Mouse (Mus musculus): Measurements from ENCODE around the gene Ficd.
A peak's percentile ranks its signal among the peaks of the same experiment; 100 is the strongest.
"Not testable (repeated sequence)": the region's sequence is repeated elsewhere in the genome, so short reads cannot be mapped to it uniquely, and the experiment has no call there.

Ficd gene

GRCm38 (mm10) chr5:113776128-113776895 lies 40.7 kb downstream of the Ficd start:
- DNase-seq = no peak

GRCm38 (mm10) chr5:113776896-113777226 lies 41.3 kb downstream of the Ficd start:
- no peak for DNase-seq

- DNase-seq = not testable (repeated sequence)
Measured at GRCm38 (mm10) chr5:113777728-113778127, 42.1 kb downstream of the Ficd start.

- no peak for DNase-seq
Measured at GRCm38 (mm10) chr5:113779569-113779968, 44.0 kb downstream of the Ficd start.

- no peak for DNase-seq
Measured at GRCm38 (mm10) chr5:113780082-113780752, 44.6 kb downstream of the Ficd start.

GRCm38 (mm10) chr5:113780763-113781162 lies 45.2 kb downstream of the Ficd start:
- DNase-seq = no peak

- DNase-seq = no peak
Measured at GRCm38 (mm10) chr5:113781254-113781653, 45.7 kb downstream of the Ficd start.

GRCm38 (mm10) chr5:113781875-113782274 lies 46.3 kb downstream of the Ficd start:
- no peak for DNase-seq

- DNase-seq = no peak
Measured at GRCm38 (mm10) chr5:113782624-113783023, 47.0 kb downstream of the Ficd start.

- peak; percentile 40 for DNase-seq
Measured at GRCm38 (mm10) chr5:113783581-113784001, 48.0 kb downstream of the Ficd start.

- not testable (repeated sequence) for DNase-seq
Measured at GRCm38 (mm10) chr5:113784104-113784503, 48.5 kb downstream of the Ficd start.

- DNase-seq = no peak
Measured at GRCm38 (mm10) chr5:113786985-113787384, 51.4 kb downstream of the Ficd start.

GRCm38 (mm10) chr5:113788645-113789044 lies 53.0 kb downstream of the Ficd start:
- no peak for DNase-seq

- DNase-seq = no peak
Measured at GRCm38 (mm10) chr5:113789075-113789788, 53.6 kb downstream of the Ficd start.
